Mouse (Mus musculus): Measurements from ENCODE around the gene Cryba4.

Cryba4 gene

DNA sequence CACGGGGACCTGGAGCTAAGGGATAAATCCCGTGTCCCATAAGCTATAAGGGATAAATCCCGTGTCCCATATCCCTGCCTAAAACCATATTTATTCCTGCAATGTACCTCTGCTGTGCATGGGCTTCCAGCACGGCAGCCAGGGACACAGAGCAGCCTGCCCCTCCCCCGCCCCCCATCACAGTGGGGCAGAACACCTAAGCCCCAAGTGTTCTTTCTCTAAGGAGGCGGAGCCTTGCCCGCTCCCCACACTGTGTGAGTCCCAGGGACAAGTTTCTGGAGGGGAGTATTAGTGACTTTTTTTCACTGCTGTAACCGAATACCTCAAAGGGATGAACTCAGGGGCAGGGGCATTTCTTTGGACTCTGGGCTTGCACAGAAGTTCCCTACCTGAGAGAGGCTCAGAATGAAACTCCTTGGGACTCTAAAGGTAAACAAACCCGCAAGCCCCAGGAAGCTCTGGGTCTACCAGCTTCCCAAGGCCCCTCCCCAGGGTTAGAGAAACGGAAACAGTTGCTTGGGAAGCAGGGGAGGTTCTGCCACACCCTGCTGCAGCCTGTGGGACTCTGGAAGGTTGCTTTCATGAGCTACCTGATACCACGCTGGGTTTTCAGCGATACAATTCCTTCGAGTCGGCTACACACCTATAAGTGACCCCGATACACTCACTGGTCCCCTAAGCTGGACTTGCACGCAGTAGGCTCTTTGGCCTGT lies 45.6 kb downstream of the Cryba4 start:
- no peak for DNase-seq (ENCODE audit: low spot score in 2 of 2)

DNA sequence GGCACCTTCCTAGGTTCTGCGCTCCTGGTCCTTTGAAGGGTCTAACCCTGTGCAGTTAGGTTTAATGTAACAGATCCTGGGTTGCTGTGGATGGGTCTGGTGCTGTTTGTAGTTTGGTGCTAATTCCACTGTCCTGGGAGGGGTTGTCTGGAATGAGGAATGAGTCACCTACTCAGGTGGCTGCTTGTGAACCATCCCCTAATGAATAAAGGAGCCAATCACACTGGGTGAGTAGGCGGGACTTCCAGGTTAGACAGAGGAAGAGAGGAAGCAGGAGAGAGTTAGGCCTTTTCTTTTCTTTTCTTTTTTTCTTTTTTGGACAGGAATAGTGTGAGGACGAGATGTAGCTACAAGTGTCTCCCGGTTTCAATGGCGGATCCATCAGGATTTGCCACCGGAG lies 52.7 kb downstream of the Cryba4 start:
- DNase-seq (ENCODE audit: low spot score in 2 of 2): no peak
